10 mouse cellular contexts compared by ENCODE assay signal in the genomic region with DNA sequence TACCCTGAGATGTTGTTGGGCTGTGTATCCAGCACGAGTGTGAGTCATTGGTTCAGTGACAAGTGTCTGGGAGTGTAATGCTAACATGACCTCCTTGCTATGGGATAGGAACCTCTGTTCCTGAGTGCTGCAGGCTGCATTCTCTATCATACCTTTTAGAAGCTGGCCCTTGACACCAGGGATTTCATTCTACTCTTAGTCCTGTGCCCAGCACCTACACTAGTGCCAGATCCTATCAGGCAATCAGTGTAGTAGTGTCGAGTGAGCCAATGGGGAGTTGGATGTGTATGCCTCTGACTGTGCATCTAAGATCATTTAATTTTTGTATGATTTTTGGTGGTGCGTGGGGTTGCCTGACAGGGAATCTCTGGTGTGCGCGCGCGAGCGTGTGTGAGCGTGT. TPM values are rescaled to one million over a fixed set of nuclear protein-coding genes. Genes with fewer than 3 reads are reported as not detected.
DNase-seq lines count a peak whose midpoint lies in the region; ATAC-seq and TF ChIP-seq lines count a peak whose summit lies in the region.
"Had no signal": no experiment of that assay in that cellular context is flagged by ENCODE, and none has a peak within 500 bp of the region (broad histone marks: within the 10 kb centered on the region; RNA-seq: fewer than 3 reads in every experiment).

No protein-coding gene starts in this region.

- H3K27me3 ChIP-seq in heart, embryonic 15.5 days = peaks cover 90% of the 10 kb centered on the region
- no peaks in the 10 kb centered on the region for H3K27me3 ChIP-seq in ES-Bruce4 (ENCODE audit: control insufficient read depth, insufficient read depth, low read length, poor library complexity, severe bottlenecking)
- peaks cover 17% of the 10 kb centered on the region for H3K27me3 ChIP-seq in forebrain, embryonic 16.5 days (replicated peaks; ENCODE audit: control insufficient read depth, insufficient read depth, low read length)
- peaks cover 54% of the 10 kb centered on the region for H3K27me3 ChIP-seq in midbrain, embryonic 11.5 days (ENCODE audit: control insufficient read depth, insufficient read depth, low read length)

- TF ChIP-seq CTCF in ES-Bruce4 (IDR thresholded peaks at IDR 0.05; ENCODE audit: low read depth, low read length) = no peak

- intact Hi-C loops in heart, postnatal 10 days (cut with DNase I) = no loop called here

- 16% methylated on average over 9 of the region's 9 CpGs for WGBS in heart, embryonic 15.5 days
- WGBS in forebrain, embryonic 16.5 days = 11% methylated on average over 9 of the region's 9 CpGs
- WGBS in midbrain, embryonic 11.5 days = 16% methylated on average over 9 of the region's 9 CpGs

- TF ChIP-seq POLR2A in ES-Bruce4 (IDR thresholded peaks at IDR 0.05; ENCODE audit: insufficient read depth, low read length) = no peak

- H3K9ac ChIP-seq in heart, embryonic 15.5 days = no peak overlapping the region
- no peak overlapping the region for H3K9ac ChIP-seq in ES-Bruce4 (ENCODE audit: low read depth, poor library complexity, severe bottlenecking)
- peak overlapping the region; percentile 72 for H3K9ac ChIP-seq in forebrain, embryonic 16.5 days (replicated peaks; ENCODE audit: low read depth, low read length)
- H3K9ac ChIP-seq in midbrain, embryonic 11.5 days (ENCODE audit: low read length) = peak overlapping the region; percentile 45; the same call in 1 of the 2 replicates
- H3K9ac ChIP-seq: liver, embryonic 15.5 days had no signal

- H3K9me3 ChIP-seq in heart, embryonic 15.5 days (replicated peaks) = no peaks in the 10 kb centered on the region
- H3K9me3 ChIP-seq in ES-Bruce4 (replicated peaks; ENCODE audit: control insufficient read depth, insufficient read depth, low read length, poor library complexity, severe bottlenecking) = no peaks in the 10 kb centered on the region
- no peaks in the 10 kb centered on the region for H3K9me3 ChIP-seq in forebrain, embryonic 16.5 days (ENCODE audit: control insufficient read depth, low read length)
- no peaks in the 10 kb centered on the region for H3K9me3 ChIP-seq in midbrain, embryonic 11.5 days (ENCODE audit: control insufficient read depth, low read length)
- H3K9me3 ChIP-seq: liver, embryonic 15.5 days had no signal

- H3K4me3 ChIP-seq in heart, embryonic 15.5 days = no peak overlapping the region; the same call in 1 of the 2 replicates
- H3K4me3 ChIP-seq in ES-Bruce4 (ENCODE audit: low read depth, low read length) = peak overlapping the region; percentile 73
- H3K4me3 ChIP-seq in forebrain, embryonic 16.5 days (replicated peaks; ENCODE audit: low read length) = peak overlapping the region; percentile 58
- H3K4me3 ChIP-seq in midbrain, embryonic 11.5 days (ENCODE audit: low read depth, low read length) = peak overlapping the region; percentile 77

- H3K36me3 ChIP-seq in heart, embryonic 15.5 days = no peaks in the 10 kb centered on the region
- no peaks in the 10 kb centered on the region for H3K36me3 ChIP-seq in ES-Bruce4 (ENCODE audit: control insufficient read depth, insufficient read depth, low read length, poor library complexity, severe bottlenecking)
- H3K36me3 ChIP-seq in forebrain, embryonic 16.5 days (ENCODE audit: control insufficient read depth, insufficient read depth) = no peaks in the 10 kb centered on the region
- H3K36me3 ChIP-seq in midbrain, embryonic 11.5 days (ENCODE audit: control insufficient read depth, insufficient read depth, low read length) = no peaks in the 10 kb centered on the region
- H3K36me3 ChIP-seq: liver, embryonic 15.5 days had no signal

- H3K27ac ChIP-seq in heart, embryonic 15.5 days = no peak overlapping the region
- no peak overlapping the region for H3K27ac ChIP-seq in ES-Bruce4 (ENCODE audit: insufficient read depth, low read length)
- peak overlapping the region; percentile 38 for H3K27ac ChIP-seq in forebrain, embryonic 16.5 days (ENCODE audit: low read length)
- no peak overlapping the region for H3K27ac ChIP-seq in midbrain, embryonic 11.5 days (ENCODE audit: low read depth, low read length)
- H3K27ac ChIP-seq: liver, embryonic 15.5 days had no signal

- DNase-seq in heart, postnatal 10 days = no peak
- DNase-seq in midbrain, embryonic 11.5 days (ENCODE audit: low spot score, missing footprints) = peak; percentile 86
- no peak for DNase-seq in gastrocnemius, postnatal 10 days
- no peak for DNase-seq in left cerebral cortex, adult 11 months (ENCODE audit: low spot score)
- DNase-seq: kidney, adult 18-20 months had no signal

- no peak for ATAC-seq in heart, embryonic 15.5 days (replicated peaks; ENCODE audit: insufficient number of reproducible peaks, insufficient read depth, low FRiP score, low read depth)
- ATAC-seq in forebrain, embryonic 16.5 days = peak; percentile 5
- no peak for ATAC-seq in midbrain, embryonic 11.5 days (ENCODE audit: low FRiP score)
- ATAC-seq in activated CD4-positive, CD25-positive, alpha-beta regulatory T cell, adult 4 months = no peak

- H3K4me2 ChIP-seq in heart, embryonic 15.5 days = peak overlapping the region; percentile 61; the same call in 1 of the 2 replicates
- peak overlapping the region; percentile 68 for H3K4me2 ChIP-seq in forebrain, embryonic 16.5 days (ENCODE audit: low read length)
- H3K4me2 ChIP-seq in midbrain, embryonic 11.5 days = peak overlapping the region; percentile 81

- peaks cover 25% of the 10 kb centered on the region for H3K4me1 ChIP-seq in heart, embryonic 15.5 days (replicated peaks)
- peaks cover 5% of the 10 kb centered on the region for H3K4me1 ChIP-seq in ES-Bruce4 (ENCODE audit: control insufficient read depth, insufficient read depth, low read length)
- H3K4me1 ChIP-seq in forebrain, embryonic 16.5 days (replicated peaks; ENCODE audit: control insufficient read depth, insufficient read depth, low read length) = peaks cover 36% of the 10 kb centered on the region
- peaks cover 25% of the 10 kb centered on the region for H3K4me1 ChIP-seq in midbrain, embryonic 11.5 days (ENCODE audit: control insufficient read depth, insufficient read depth, low read length)

- no peak for TF ChIP-seq EP300 in ES-Bruce4 (IDR thresholded peaks at IDR 0.05; ENCODE audit: insufficient read depth, low read depth, low read length)

RNA-seq across cellular contexts. Expression of a gene that starts 0.5 kb away (rescaled TPM):
- 7.5 and 15.9 TPM in 2 replicates for polyA plus RNA-seq in heart, embryonic 15.5 days (2015; fragmentation: Nextera tagmentation; extraction: Ambion mirVana)
- 1 to 10 TPM; 7.3 to 7.8 TPM for total RNA-seq in heart, postnatal 10 days (2021)
- polyA plus RNA-seq in ES-Bruce4 (2011; ENCODE audit: insufficient read depth, insufficient read length, low read depth, missing spikeins) = 17.0 and 17.4 TPM in 2 replicates
- polyA plus RNA-seq in forebrain, embryonic 16.5 days (2015; fragmentation: Nextera tagmentation; extraction: Ambion mirVana) = 915 and 954 TPM in 2 replicates
- polyA plus RNA-seq in midbrain, embryonic 11.5 days (2014; fragmentation: Nextera tagmentation; extraction: Ambion mirVana) = 272 and 295 TPM in 2 replicates
- 1 to 10 TPM; 1.5 to 2.5 TPM for total RNA-seq in gastrocnemius, postnatal 10 days (2021)
- 10 to 100 TPM; 11.2 to 11.5 TPM for polyA plus RNA-seq in activated CD4-positive, CD25-positive, alpha-beta regulatory T cell, adult 4 months (2017; shearing (Covaris generic))

Comparison
In these comparisons a context has a peak if more than half of its experiments do, and no peak if none do; other contexts are left out.
1. H3K9ac ChIP-seq: peak in forebrain, embryonic 16.5 days (single experiment) and midbrain, embryonic 11.5 days (single experiment); none in heart, embryonic 15.5 days (single experiment) and ES-Bruce4 (single experiment).
2. RNA of a gene that starts 0.5 kb away (polyA plus RNA-seq): 915 to 954 TPM in forebrain, embryonic 16.5 days and 272 to 295 TPM in midbrain, embryonic 11.5 days; 17.0 to 17.4 TPM in ES-Bruce4, 11.2 to 11.5 TPM in activated CD4-positive, CD25-positive, alpha-beta regulatory T cell, adult 4 months and 7.5 to 15.9 TPM in heart, embryonic 15.5 days; every median in the first group is over 10 times any median in the second.
3. Peak in every context shown above with its lines, with median percentiles within 50 percentile points of each other: H3K4me2 ChIP-seq.